Mouse (Mus musculus) heart, embryonic 15.5 days (tissue): ENCODE measurements at regions not wholly inside any gene's neighbourhood (a gene's known extent, or its start where the extent isn't known, plus 50 kb on each side); places are given as distances from the start of the nearest gene placed in this dataset.

ENCODE experiments used
- ATAC-seq: fragments of 200-750 bp; cut with Nextera tagmentation; replicated peaks from 2 replicates; pipeline ENCODE4 v1.8.0; 2017; ENCODE audit warnings: low read depth, moderate TSS enrichment; ENCODE audit not compliant: insufficient number of reproducible peaks, insufficient read depth, low FRiP score
- H3K27ac ChIP-seq: fragments of 300-500 bp; sonication (generic); 2 replicates; pipeline ENCODE4 v1.5.1; 2015; ENCODE audit warnings: mild to moderate bottlenecking, inconsistent platforms
- H3K27me3 ChIP-seq: fragments of 300-500 bp; sonication (generic); 2 replicates; pipeline ENCODE4 v1.6.1; 2015; ENCODE audit warnings: inconsistent platforms
- H3K36me3 ChIP-seq: fragments of 300-500 bp; sonication (generic); 2 replicates; pipeline ENCODE4 v1.6.1; 2015; ENCODE audit warnings: mild to moderate bottlenecking, inconsistent platforms
- H3K4me1 ChIP-seq: fragments of 300-500 bp; sonication (generic); replicated peaks from 2 replicates; pipeline ENCODE4 v1.6.1; 2015; ENCODE audit warnings: inconsistent platforms
- H3K4me2 ChIP-seq: fragments of 300-500 bp; sonication (generic); 2 replicates; pipeline ENCODE4 v1.6.1; 2015; ENCODE audit warnings: inconsistent platforms, mild to moderate bottlenecking, moderate library complexity
- H3K4me3 ChIP-seq: fragments of 300-500 bp; sonication (generic); 2 replicates; pipeline ENCODE4 v1.5.1; 2015; ENCODE audit warnings: mild to moderate bottlenecking, inconsistent platforms
- H3K9ac ChIP-seq: fragments of 300-500 bp; sonication (generic); 2 replicates; pipeline ENCODE4 v1.6.1; 2015; ENCODE audit warnings: mild to moderate bottlenecking, inconsistent platforms
- H3K9me3 ChIP-seq: fragments of 300-500 bp; sonication (generic); replicated peaks from 2 replicates; pipeline ENCODE4 v1.6.1; 2016; ENCODE audit warnings: inconsistent platforms
- WGBS: fragments of 180-500 bp; shearing (Covaris S2); methylation state at CpG from one replicate; pipeline ENCODE4 v1.1.7; 2015; ENCODE audit warnings: mixed read lengths; 5-methylcytosine and 5-hydroxymethylcytosine counted together

DNA sequence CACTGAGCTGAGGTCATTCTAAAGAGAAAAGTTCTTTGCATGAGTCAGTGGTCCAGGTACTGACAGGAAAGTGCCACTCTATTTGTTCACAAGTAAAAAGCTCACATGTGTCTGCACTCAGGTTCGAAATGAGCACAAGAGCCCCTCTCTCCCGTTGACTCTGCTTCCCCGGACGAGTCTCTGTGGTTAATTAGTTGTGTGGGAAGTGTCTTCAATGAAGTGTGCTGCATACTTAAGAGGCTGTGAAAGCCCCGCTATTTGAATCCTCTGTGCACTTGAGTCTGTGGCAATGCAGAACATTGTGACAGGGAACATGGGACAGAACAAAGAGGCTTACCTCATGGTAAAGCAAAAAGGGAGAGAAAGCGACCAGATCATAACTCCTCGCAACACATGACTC is 297.0 kb downstream of the Ostf1 start:
- Histone ChIP-seq H3K4me1 (no peaks in the 10 kb centered on the region), H3K9ac (no peak overlapping the region), H3K9me3 (no peaks in the 10 kb centered on the region), H3K4me2 (no peak overlapping the region), H3K4me3 (no peak overlapping the region), H3K36me3 (no peaks in the 10 kb centered on the region), H3K27me3 (no peaks in the 10 kb centered on the region), H3K27ac (no peak overlapping the region)
- 61% methylated on average over 7 of the region's 7 CpGs for WGBS
- no peak for ATAC-seq

DNA sequence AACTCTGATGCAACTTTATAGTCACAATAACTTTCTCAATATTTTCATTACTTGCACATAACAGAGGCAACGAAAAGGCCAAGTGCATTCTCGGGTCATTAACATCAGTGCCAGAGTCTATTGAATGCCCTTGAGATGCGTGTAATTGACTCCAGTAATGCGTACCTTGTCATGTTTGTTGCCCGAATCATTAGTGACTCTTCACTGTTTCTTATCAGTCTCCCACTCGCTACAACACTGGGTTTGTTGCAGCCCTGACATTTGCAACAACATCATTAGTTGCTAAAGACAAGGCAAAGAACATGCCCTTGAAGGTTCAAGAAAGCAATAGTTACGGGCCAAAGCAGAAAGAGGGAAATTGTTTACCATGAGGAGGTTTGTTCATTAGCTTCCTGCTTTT is 299.8 kb downstream of the Ostf1 start:
- H3K4me3 ChIP-seq: no peak overlapping the region
- WGBS: 69% methylated on average over 7 of the region's 7 CpGs
- no peaks in the 10 kb centered on the region for H3K4me1 ChIP-seq
- no peak overlapping the region for H3K9ac ChIP-seq
- H3K4me2 ChIP-seq: no peak overlapping the region
- H3K9me3 ChIP-seq: no peaks in the 10 kb centered on the region
- ATAC-seq: no peak
- H3K27me3 ChIP-seq: no peaks in the 10 kb centered on the region
- no peaks in the 10 kb centered on the region for H3K36me3 ChIP-seq
- H3K27ac ChIP-seq: no peak overlapping the region

GRCm38 (mm10) chr19:18329421-18329820 is 302.2 kb downstream of the Ostf1 start:
- no peak for ATAC-seq
- Histone ChIP-seq H3K9ac (no peak overlapping the region), H3K4me2 (no peak overlapping the region), H3K36me3 (no peaks in the 10 kb centered on the region), H3K4me1 (no peaks in the 10 kb centered on the region), H3K27ac (no peak overlapping the region), H3K4me3 (no peak overlapping the region), H3K27me3 (no peaks in the 10 kb centered on the region), H3K9me3 (no peaks in the 10 kb centered on the region)
- WGBS: 74% methylated on average over 2 of the region's 2 CpGs

GRCm38 (mm10) chr19:18318391-18318944 is 313.2 kb downstream of the Ostf1 start:
- 60% methylated on average over 1 of the region's 1 CpGs for WGBS
- no peak overlapping the region for H3K4me3 ChIP-seq

GRCm38 (mm10) chr19:18273415-18273814 is 358.2 kb downstream of the Ostf1 start:
- Histone ChIP-seq H3K27me3 (no peaks in the 10 kb centered on the region), H3K4me2 (no peak overlapping the region), H3K36me3 (no peaks in the 10 kb centered on the region), H3K9ac (no peak overlapping the region), H3K9me3 (no peaks in the 10 kb centered on the region), H3K4me3 (no peak overlapping the region), H3K27ac (no peak overlapping the region), H3K4me1 (no peaks in the 10 kb centered on the region)
- ATAC-seq: no peak
- 71% methylated on average over 1 of the region's 1 CpGs for WGBS

More at GRCm38 (mm10) chr19:18318391-18318944, 313.2 kb downstream of the Ostf1 start:
- H3K4me2 ChIP-seq: no peak overlapping the region
- H3K4me1 ChIP-seq: no peaks in the 10 kb centered on the region
- H3K36me3 ChIP-seq: no peaks in the 10 kb centered on the region
- no peak overlapping the region for H3K27ac ChIP-seq
- H3K9ac ChIP-seq: no peak overlapping the region
- no peaks in the 10 kb centered on the region for H3K27me3 ChIP-seq
- no peak for ATAC-seq
- H3K9me3 ChIP-seq: no peaks in the 10 kb centered on the region

GRCm38 (mm10) chr19:18255074-18255684 is 376.4 kb downstream of the Ostf1 start:
- H3K36me3 ChIP-seq: no peaks in the 10 kb centered on the region
- H3K9me3 ChIP-seq: no peaks in the 10 kb centered on the region
- 85% methylated on average over 14 of the region's 14 CpGs for WGBS
- no peak overlapping the region for H3K9ac ChIP-seq
- H3K4me3 ChIP-seq: no peak overlapping the region
- no peak overlapping the region for H3K27ac ChIP-seq
- no peak overlapping the region for H3K4me2 ChIP-seq
- no peaks in the 10 kb centered on the region for H3K27me3 ChIP-seq
- ATAC-seq: no peak
- H3K4me1 ChIP-seq: no peaks in the 10 kb centered on the region

- no peaks in the 10 kb centered on the region for H3K36me3 ChIP-seq
- no peaks in the 10 kb centered on the region for H3K4me1 ChIP-seq
- no peak for ATAC-seq
- H3K27ac ChIP-seq: no peak overlapping the region
- H3K4me3 ChIP-seq: no peak overlapping the region
- no peak overlapping the region for H3K4me2 ChIP-seq
- no peaks in the 10 kb centered on the region for H3K27me3 ChIP-seq
- WGBS: 83% methylated on average over 4 of the region's 4 CpGs
- H3K9me3 ChIP-seq: no peaks in the 10 kb centered on the region
- H3K9ac ChIP-seq: no peak overlapping the region
These were observed 378.3 kb downstream of the Ostf1 start for GRCm38 (mm10) chr19:18253333-18253732.
